Mouse (Mus musculus) hindbrain, embryonic 15.5 days (tissue): ENCODE data around the gene Pdlim5. TPM values are rescaled to one million over a fixed set of nuclear protein-coding genes. Genes with fewer than 3 reads are reported as not detected.
"Not testable (repeated sequence)": the region's sequence is repeated elsewhere in the genome, so short reads cannot be mapped to it uniquely, and the experiment has no call there.

Experiments used
- ATAC-seq: fragments of 200-750 bp; cut with Nextera tagmentation; 2 replicates; pipeline ENCODE4 v1.8.0; 2017; ENCODE audit warnings: low read depth, moderate number of reproducible peaks, moderate TSS enrichment; ENCODE audit not compliant: low FRiP score
- H3K27ac ChIP-seq: fragments of 300-500 bp; sonication (generic); replicated peaks from 2 replicates; pipeline ENCODE4 v1.5.1; 2015; ENCODE audit warnings: mild to moderate bottlenecking, inconsistent platforms
- H3K27me3 ChIP-seq: fragments of 300-500 bp; sonication (generic); 2 replicates; pipeline ENCODE4 v1.6.1; 2015; ENCODE audit warnings: control low read depth, inconsistent platforms
- H3K36me3 ChIP-seq: fragments of 300-500 bp; sonication (generic); 2 replicates; pipeline ENCODE4 v1.6.1; 2015; ENCODE audit warnings: control low read depth, inconsistent platforms
- H3K4me1 ChIP-seq: fragments of 300-500 bp; sonication (generic); replicated peaks from 2 replicates; pipeline ENCODE4 v1.6.1; 2015; ENCODE audit warnings: control low read depth, inconsistent platforms
- H3K4me2 ChIP-seq: fragments of 300-500 bp; sonication (generic); 2 replicates; pipeline ENCODE4 v1.6.1; 2015; ENCODE audit warnings: moderate library complexity, mild to moderate bottlenecking, inconsistent platforms
- H3K4me3 ChIP-seq: fragments of 300-500 bp; sonication (generic); 2 replicates; pipeline ENCODE4 v1.5.1; 2015; ENCODE audit warnings: mild to moderate bottlenecking, inconsistent platforms
- H3K9ac ChIP-seq: fragments of 300-500 bp; sonication (generic); 2 replicates; pipeline ENCODE4 v1.6.1; 2015; ENCODE audit warnings: inconsistent platforms
- H3K9me3 ChIP-seq: fragments of 300-500 bp; sonication (generic); 2 replicates; pipeline ENCODE4 v1.6.1; 2016; ENCODE audit warnings: control low read depth, inconsistent platforms
- WGBS: fragments of 180-500 bp; shearing (Covaris S2); methylation state at CpG from one replicate; pipeline ENCODE4 v1.1.7; 2015; 5-methylcytosine and 5-hydroxymethylcytosine counted together
- polyA plus RNA-seq: library from polyadenylated mRNA; unstranded; fragments of >200 nt; fragmentation: Nextera tagmentation; extraction: Ambion mirVana; gene quantifications from 2 replicates; pipeline ENCODE4 v1.2.1, GENCODE M21; 2015

The Pdlim5 gene
- polyA plus RNA-seq, 1 experiment from 2014 or later: 15.0 TPM

DNA sequence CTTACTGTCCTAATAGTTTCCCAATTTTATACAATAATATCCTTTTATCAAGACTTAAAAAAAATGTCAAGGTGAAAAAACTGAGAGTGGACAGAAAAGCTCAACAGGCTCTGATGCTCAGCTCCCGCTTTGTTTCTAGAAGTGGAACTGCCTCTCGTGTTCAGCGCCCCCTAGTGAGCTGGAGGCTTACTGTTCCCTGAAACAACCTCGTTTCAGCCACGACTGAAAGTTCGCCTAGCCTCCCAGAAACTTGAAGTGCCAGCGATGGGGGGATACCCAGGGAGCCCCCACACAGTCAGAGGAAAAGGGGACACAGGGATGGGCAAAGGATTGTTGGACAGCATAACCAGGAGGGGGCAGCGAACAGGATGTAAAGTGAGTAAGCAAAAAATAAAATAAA is 199.4 kb downstream of the Pdlim5 start:
- no peak overlapping the region for H3K4me2 ChIP-seq
- no peak overlapping the region for H3K27ac ChIP-seq
- no peak overlapping the region for H3K9ac ChIP-seq
- 84% methylated on average over 8 of the region's 8 CpGs for WGBS
- ATAC-seq: no peak
- H3K9me3 ChIP-seq: no peaks in the 10 kb centered on the region
- H3K4me1 ChIP-seq: no peaks in the 10 kb centered on the region
- H3K36me3 ChIP-seq: no peaks in the 10 kb centered on the region
- H3K27me3 ChIP-seq: no peaks in the 10 kb centered on the region
- H3K4me3 ChIP-seq: no peak overlapping the region

DNA sequence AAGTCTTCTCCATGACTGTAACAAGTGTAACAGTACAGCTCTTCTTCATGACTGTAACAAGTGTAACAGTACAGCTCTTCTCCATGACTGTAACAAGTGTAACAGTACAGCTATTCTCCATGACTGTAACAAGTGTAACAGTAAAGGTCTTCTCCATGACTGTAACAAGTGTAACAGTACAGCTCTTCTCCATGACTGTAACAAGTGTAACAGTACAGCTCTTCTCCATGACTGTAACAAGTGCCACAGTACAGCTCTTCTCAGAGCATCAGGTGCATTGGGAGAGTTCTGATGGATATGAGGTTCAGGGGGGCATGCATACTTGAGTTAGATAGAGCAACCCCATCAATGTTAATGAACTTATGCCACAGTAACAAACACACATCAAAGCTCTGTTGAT is 203.9 kb downstream of the Pdlim5 start:
- not testable (repeated sequence) for H3K4me2 ChIP-seq, H3K36me3 ChIP-seq, H3K27me3 ChIP-seq, H3K27ac ChIP-seq, H3K9me3 ChIP-seq, H3K4me1 ChIP-seq, H3K9ac ChIP-seq, ATAC-seq, H3K4me3 ChIP-seq

Other genes with a start within 250 kb of the Pdlim5 start
- 4.1 TPM in 2 replicates for gene Bmpr1b, start 226.3 kb downstream of the Pdlim5 start, polyA plus RNA-seq
- 0.18 and 0.28 TPM in 2 replicates for gene Gbp5, start 98.3 kb upstream of the Pdlim5 start, polyA plus RNA-seq
- gene Gbp7, start 134.6 kb upstream of the Pdlim5 start, polyA plus RNA-seq: 2.2 and 2.7 TPM in 2 replicates
- 1.4 and 1.9 TPM in 2 replicates for gene Gbp3, start 164.3 kb upstream of the Pdlim5 start, polyA plus RNA-seq
- not detected in 2 replicates for gene Gbp2b, start 199.2 kb upstream of the Pdlim5 start, polyA plus RNA-seq
- gene Gbp2, start 224.9 kb upstream of the Pdlim5 start, polyA plus RNA-seq: 0.64 and 1.8 TPM in 2 replicates